Mouse (Mus musculus): ENCODE results near the gene Slamf1. TPM values are rescaled to one million over a fixed set of nuclear protein-coding genes. Genes with fewer than 3 reads are reported as not detected.
"Not testable (repeated sequence)": the region's sequence is repeated elsewhere in the genome, so short reads cannot be mapped to it uniquely, and the experiment has no call there.

Slamf1 gene
- total RNA-seq, 2 experiments from 2014 or later, result 0.19 TPM; not detected in 1

GRCm38 (mm10) chr1:171797840-171798239 is 30.9 kb downstream of the Slamf1 start:
- no peak for DNase-seq (ENCODE audit: low spot score in 2 of 2)

DNA sequence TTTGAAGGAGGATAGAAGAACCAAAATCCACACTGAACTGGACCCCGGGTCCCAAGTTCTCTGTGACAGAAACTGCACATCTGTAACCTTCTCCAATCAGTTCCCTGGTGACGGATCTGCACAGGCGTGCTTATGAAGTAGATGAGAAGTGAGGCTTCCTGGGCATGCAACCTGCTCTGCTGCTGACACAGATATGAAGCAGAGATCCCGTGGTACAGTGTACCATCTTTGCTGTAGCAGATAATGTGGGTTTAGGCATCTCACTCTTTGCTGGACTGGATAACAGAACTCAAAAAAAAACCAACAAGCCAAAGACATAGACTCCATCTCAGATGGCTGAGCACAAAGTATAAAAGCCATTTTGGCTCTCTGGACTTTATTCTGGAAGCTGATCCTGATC is 32.7 kb downstream of the Slamf1 start:
- DNase-seq (ENCODE audit: low spot score in 2 of 2), result no peak

DNA sequence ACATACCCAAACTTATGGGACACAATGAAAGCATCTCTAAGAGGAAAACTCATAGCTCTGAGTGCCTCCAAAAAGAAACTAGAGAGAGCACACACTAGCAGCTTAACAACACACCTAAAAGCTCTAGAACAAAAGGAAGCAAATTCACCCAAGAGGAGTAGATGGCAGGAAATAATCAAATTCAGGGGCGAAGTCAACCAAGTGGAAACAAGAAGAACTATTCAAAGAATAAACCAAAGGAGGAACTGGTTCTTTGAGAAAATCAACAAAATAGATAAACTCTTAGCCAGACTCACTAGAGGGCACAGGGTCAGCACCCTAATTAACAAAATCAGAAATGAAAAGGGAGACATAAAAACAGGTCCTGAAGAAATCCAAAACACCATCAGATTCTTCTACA is 44.1 kb downstream of the Slamf1 start:
- DNase-seq (ENCODE audit: low spot score in 2 of 2), result not testable (repeated sequence)

- DNase-seq (ENCODE audit: low spot score in 2 of 2), result no peak
Measured at GRCm38 (mm10) chr1:171815545-171816439, 48.9 kb downstream of the Slamf1 start.

GRCm38 (mm10) chr1:171816991-171817390 is 50.1 kb downstream of the Slamf1 start:
- no peak for DNase-seq (ENCODE audit: low spot score in 2 of 2)

GRCm38 (mm10) chr1:171821331-171821730 is 54.4 kb downstream of the Slamf1 start:
- no peak for DNase-seq (ENCODE audit: low spot score in 2 of 2)

GRCm38 (mm10) chr1:171825462-171825861 is 58.5 kb downstream of the Slamf1 start:
- DNase-seq (ENCODE audit: low spot score in 2 of 2), result no peak

GRCm38 (mm10) chr1:171826164-171826563 is 59.2 kb downstream of the Slamf1 start:
- no peak for DNase-seq (ENCODE audit: low spot score in 2 of 2)

DNA sequence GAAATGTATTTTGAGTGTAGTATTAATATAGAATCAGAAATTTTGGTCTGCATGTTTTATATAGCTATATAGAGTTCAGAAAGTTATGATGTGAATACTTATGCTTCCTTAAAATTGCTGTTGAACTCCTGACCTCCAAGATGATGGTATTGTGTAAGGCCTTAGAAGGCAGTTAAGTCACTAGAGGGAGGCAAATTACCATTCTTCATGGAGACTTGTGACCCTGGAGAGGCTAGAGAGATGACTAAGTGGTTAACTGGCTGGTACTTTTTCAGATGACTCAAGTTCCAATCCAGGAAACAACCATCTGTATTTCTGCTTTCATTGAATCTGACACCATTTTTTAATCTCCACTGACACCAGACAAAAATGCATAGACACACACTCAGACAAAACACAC is 60.7 kb downstream of the Slamf1 start:
- DNase-seq (ENCODE audit: low spot score in 2 of 2), result no peak

DNA sequence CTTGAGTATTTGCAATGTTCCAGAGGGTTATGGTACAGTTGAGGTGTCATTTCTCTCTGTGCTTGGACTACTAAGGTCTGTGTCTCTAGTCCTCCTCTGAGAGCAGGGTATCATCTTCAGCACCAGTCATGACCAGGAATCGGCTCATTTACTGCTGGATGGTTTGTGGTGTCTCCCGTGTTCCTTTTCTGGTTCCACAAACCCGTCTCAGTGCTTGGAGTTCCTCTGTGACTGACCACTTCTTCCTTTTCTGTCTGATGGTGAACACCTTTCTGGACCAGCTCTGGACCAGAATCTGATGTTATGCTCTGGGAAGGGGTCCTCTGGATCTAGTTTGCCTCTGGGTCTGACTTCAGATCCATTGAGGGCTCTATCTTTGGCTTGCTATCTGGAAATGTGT is 72.6 kb downstream of the Slamf1 start, which contains the start of gene Cd84:
Cd84 (plus strand) TSS at position 210 of the 400 bp plus-strand sequence.
- no peak for DNase-seq (ENCODE audit: low spot score in 2 of 2)

DNA sequence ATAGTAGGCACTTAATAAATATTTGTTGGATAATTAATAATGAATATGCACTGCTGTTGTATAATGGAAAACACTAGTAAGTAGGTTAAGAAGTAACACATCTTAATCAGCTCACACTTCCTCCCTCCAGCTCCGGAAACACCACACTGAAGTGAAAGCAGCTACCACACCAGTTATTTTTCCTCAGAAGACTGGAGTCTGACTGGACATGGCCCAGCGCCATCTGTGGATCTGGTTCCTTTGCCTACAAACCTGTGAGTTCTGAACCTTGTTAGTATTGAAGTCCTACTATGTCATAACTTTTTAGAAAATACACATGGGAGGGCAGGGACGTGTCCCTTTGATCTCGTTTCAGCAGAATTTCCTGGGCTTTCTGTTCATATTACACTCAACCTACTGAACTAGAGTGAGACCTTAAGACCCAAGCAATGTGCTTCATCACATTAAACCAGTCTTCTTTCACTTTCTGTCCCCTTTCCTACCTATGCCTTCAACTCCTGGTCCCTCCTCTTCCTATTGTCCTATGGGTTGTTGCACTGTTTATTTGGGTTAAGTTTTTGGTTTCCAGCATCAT is 73.6 kb downstream of the Slamf1 start:
- DNase-seq (ENCODE audit: low spot score in 2 of 2), result no peak

DNA sequence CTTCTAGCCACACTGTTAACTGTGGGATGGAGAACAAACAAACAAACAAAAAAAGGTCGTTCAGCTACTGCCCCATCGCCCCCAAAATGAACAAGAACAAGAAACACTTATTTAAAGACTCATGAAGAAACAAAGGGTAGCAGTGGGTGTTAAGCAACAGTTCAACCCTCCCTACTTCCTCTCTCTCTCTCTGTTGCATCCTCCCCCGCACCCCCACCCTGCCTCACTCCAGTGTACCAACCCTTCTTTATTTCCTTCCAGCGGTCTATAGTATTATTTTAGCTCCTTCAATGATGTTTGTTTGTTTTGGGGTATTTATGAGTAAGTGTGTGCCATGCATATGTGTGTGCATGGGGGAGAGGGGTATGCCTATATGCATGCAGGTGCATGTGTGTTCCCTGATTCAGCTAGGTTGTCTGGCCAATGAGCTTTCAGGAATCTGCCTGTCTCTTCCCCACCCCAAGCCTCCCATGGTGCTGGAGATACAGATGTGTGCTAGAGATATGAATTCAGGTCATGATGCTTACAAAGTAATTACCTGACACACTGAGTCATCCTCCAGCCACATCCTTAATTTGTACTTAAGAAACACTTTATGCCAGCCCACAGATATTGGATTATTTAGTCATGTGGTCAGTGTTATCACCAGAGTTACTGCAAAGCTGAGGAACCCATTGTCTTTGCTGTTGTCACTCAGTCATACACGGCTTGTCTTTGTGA is 78.3 kb downstream of the Slamf1 start:
- no peak for DNase-seq (ENCODE audit: low spot score in 2 of 2)

- DNase-seq (ENCODE audit: low spot score in 2 of 2), result no peak
Measured at GRCm38 (mm10) chr1:171848201-171848600, 81.3 kb downstream of the Slamf1 start.

- DNase-seq (ENCODE audit: low spot score in 2 of 2), result no peak
Measured at GRCm38 (mm10) chr1:171848757-171849156, 81.8 kb downstream of the Slamf1 start.

DNA sequence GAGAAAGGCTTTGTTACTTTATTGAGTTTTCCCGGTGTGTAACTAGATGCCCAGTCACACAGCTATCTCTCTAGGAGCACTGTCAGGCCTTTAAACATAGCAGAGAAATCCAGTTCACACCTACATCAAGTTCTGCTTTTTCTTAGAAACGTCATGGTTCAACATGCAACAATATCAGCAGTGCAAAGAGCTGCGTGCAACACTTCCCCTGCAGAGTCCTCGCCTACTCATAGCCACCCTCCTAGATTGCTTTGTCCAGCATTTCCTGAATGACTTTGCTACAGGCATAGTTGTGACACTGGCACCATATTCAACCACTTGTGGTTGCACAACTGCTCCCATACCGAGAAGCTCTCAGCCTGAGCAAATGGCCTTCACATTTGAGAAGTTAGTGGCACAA is 82.5 kb downstream of the Slamf1 start:
- no peak for DNase-seq (ENCODE audit: low spot score in 2 of 2)

Other genes with a start within 250 kb of the Slamf1 start
- not detected for gene Itln1, start 231.8 kb upstream of the Slamf1 start, total RNA-seq (2021)
- under 1 TPM; 0.50 to 0.80 TPM for gene Cd244a, start 207.9 kb upstream of the Slamf1 start, total RNA-seq (2021)
- 1 to 10 TPM in 1 of 2 experiments, under 1 TPM in 1; 0.89 to 3.0 TPM for gene Ly9, start 159.7 kb upstream of the Slamf1 start, total RNA-seq (2021)
- gene Slamf7, start 114.1 kb upstream of the Slamf1 start, total RNA-seq (2021), result 1 to 10 TPM in 1 of 2 experiments, under 1 TPM in 1; 0.66 to 3.0 TPM
- 1 to 10 TPM; 2.4 to 5.6 TPM for gene Cd48, start 85.1 kb upstream of the Slamf1 start, total RNA-seq (2021)
- gene Cd84, start 72.6 kb downstream of the Slamf1 start, total RNA-seq (2021), result 10 to 100 TPM in 1 of 2 experiments, 1 to 10 TPM in 1; 3.7 to 11.1 TPM
- gene Gm10521, start 128.5 kb downstream of the Slamf1 start, total RNA-seq (2021), result under 1 TPM; 0.10 to 0.51 TPM
- under 1 TPM; 0.30 to 0.35 TPM for gene Slamf6, start 150.4 kb downstream of the Slamf1 start, total RNA-seq (2021)

Data from adrenal gland, adult 18-20 months (tissue).